Mouse (Mus musculus): ENCODE measurements around the gene Rexo4. TPM values are rescaled to one million over a fixed set of nuclear protein-coding genes. Genes with fewer than 3 reads are reported as not detected.

Gene Rexo4
- polyA plus RNA-seq, 1 experiment from 2014 or later, result 47.7 TPM

- 82% methylated on average over 8 of the region's 8 CpGs for WGBS
- Histone ChIP-seq H3K27ac (ENCODE audit: low read length) (no peak overlapping the region), H3K36me3 (ENCODE audit: control insufficient read depth, insufficient read depth, low read length) (peaks cover 14% of the 10 kb centered on the region), H3K27me3 (replicated peaks; ENCODE audit: control insufficient read depth, insufficient read depth, low read length) (no peaks in the 10 kb centered on the region), H3K4me1 (ENCODE audit: control insufficient read depth, insufficient read depth, low read length) (no peaks in the 10 kb centered on the region), H3K9ac (ENCODE audit: low read depth, low read length) (no peak overlapping the region), H3K4me2 (ENCODE audit: low read depth, low read length) (no peak overlapping the region), H3K4me3 (ENCODE audit: low read length) (no peak overlapping the region), H3K9me3 (ENCODE audit: control insufficient read depth, low read length) (no peaks in the 10 kb centered on the region)
- ATAC-seq, result no peak
These were observed 11.3 kb downstream of the Rexo4 start for GRCm38 (mm10) chr2:26952866-26953265.

GRCm38 (mm10) chr2:26952193-26952592 lies 12.0 kb downstream of the Rexo4 start:
- no peaks in the 10 kb centered on the region for H3K9me3 ChIP-seq (ENCODE audit: control insufficient read depth, low read length)

GRCm38 (mm10) chr2:26951346-26951905 lies 12.8 kb downstream of the Rexo4 start:
- peaks cover 13% of the 10 kb centered on the region for H3K36me3 ChIP-seq (ENCODE audit: control insufficient read depth, insufficient read depth, low read length)
- no peak for ATAC-seq
- H3K9me3 ChIP-seq (ENCODE audit: control insufficient read depth, low read length), result no peaks in the 10 kb centered on the region
- no peak overlapping the region for H3K9ac ChIP-seq (ENCODE audit: low read depth, low read length)
- no peak overlapping the region for H3K4me2 ChIP-seq (ENCODE audit: low read depth, low read length)
- 88% methylated on average over 8 of the region's 8 CpGs for WGBS
- H3K27me3 ChIP-seq (replicated peaks; ENCODE audit: control insufficient read depth, insufficient read depth, low read length), result no peaks in the 10 kb centered on the region
- no peak overlapping the region for H3K27ac ChIP-seq (ENCODE audit: low read length)
- H3K4me3 ChIP-seq (ENCODE audit: low read length), result no peak overlapping the region
- no peaks in the 10 kb centered on the region for H3K4me1 ChIP-seq (ENCODE audit: control insufficient read depth, insufficient read depth, low read length)

More at GRCm38 (mm10) chr2:26952193-26952592, 12.0 kb downstream of the Rexo4 start:
- H3K4me1 ChIP-seq (ENCODE audit: control insufficient read depth, insufficient read depth, low read length), result no peaks in the 10 kb centered on the region
- no peak overlapping the region for H3K27ac ChIP-seq (ENCODE audit: low read length)
- H3K27me3 ChIP-seq (replicated peaks; ENCODE audit: control insufficient read depth, insufficient read depth, low read length), result no peaks in the 10 kb centered on the region
- H3K4me2 ChIP-seq (ENCODE audit: low read depth, low read length), result no peak overlapping the region
- no peak overlapping the region for H3K9ac ChIP-seq (ENCODE audit: low read depth, low read length)
- WGBS, result 85% methylated on average over 4 of the region's 4 CpGs
- peaks cover 13% of the 10 kb centered on the region for H3K36me3 ChIP-seq (ENCODE audit: control insufficient read depth, insufficient read depth, low read length)
- ATAC-seq, result no peak
- H3K4me3 ChIP-seq (ENCODE audit: low read length), result no peak overlapping the region

- no peak overlapping the region for H3K27ac ChIP-seq (ENCODE audit: low read length)
- 87% methylated on average over 2 of the region's 2 CpGs for WGBS
- H3K4me3 ChIP-seq (ENCODE audit: low read length), result no peak overlapping the region
- no peaks in the 10 kb centered on the region for H3K4me1 ChIP-seq (ENCODE audit: control insufficient read depth, insufficient read depth, low read length)
- H3K36me3 ChIP-seq (ENCODE audit: control insufficient read depth, insufficient read depth, low read length), result peaks cover 6% of the 10 kb centered on the region
- H3K27me3 ChIP-seq (replicated peaks; ENCODE audit: control insufficient read depth, insufficient read depth, low read length), result no peaks in the 10 kb centered on the region
- H3K9ac ChIP-seq (ENCODE audit: low read depth, low read length), result no peak overlapping the region
- H3K4me2 ChIP-seq (ENCODE audit: low read depth, low read length), result no peak overlapping the region
- no peaks in the 10 kb centered on the region for H3K9me3 ChIP-seq (ENCODE audit: control insufficient read depth, low read length)
- ATAC-seq, result no peak
These were observed 13.8 kb downstream of the Rexo4 start for GRCm38 (mm10) chr2:26950411-26950810.

DNA sequence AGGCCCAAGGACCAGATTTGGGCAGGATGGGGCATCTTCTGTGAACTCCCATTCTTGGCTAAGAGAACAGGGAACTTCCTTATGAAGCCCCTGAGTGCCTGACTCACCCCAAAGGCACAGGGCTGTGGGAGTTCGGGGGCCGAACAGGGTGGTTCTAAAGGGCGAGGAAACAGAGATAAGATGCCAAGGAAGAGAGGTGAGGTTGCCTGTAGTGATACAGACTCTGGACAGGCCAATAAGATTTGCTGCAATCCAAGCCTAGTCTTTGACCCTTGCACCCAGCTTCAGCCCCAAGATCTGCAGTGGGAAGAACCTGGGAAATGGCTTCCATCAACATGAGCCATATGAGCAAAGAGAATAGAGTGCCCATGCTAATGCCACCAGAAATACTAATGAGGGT lies 20.9 kb downstream of the Rexo4 start:
- peak; percentile 86 for ATAC-seq
- H3K27me3 ChIP-seq (replicated peaks; ENCODE audit: control insufficient read depth, insufficient read depth, low read length), result no peaks in the 10 kb centered on the region
- H3K4me2 ChIP-seq (ENCODE audit: low read depth, low read length), result no peak overlapping the region
- peak overlapping the region; percentile 44 for H3K27ac ChIP-seq (ENCODE audit: low read length)
- H3K9me3 ChIP-seq (ENCODE audit: control insufficient read depth, low read length), result no peaks in the 10 kb centered on the region
- no peak overlapping the region for H3K9ac ChIP-seq (ENCODE audit: low read depth, low read length)
- H3K4me1 ChIP-seq (ENCODE audit: control insufficient read depth, insufficient read depth, low read length), result no peaks in the 10 kb centered on the region
- 59% methylated on average over 3 of the region's 3 CpGs for WGBS
- no peaks in the 10 kb centered on the region for H3K36me3 ChIP-seq (ENCODE audit: control insufficient read depth, insufficient read depth, low read length)
- H3K4me3 ChIP-seq (ENCODE audit: low read length), result no peak overlapping the region

DNA sequence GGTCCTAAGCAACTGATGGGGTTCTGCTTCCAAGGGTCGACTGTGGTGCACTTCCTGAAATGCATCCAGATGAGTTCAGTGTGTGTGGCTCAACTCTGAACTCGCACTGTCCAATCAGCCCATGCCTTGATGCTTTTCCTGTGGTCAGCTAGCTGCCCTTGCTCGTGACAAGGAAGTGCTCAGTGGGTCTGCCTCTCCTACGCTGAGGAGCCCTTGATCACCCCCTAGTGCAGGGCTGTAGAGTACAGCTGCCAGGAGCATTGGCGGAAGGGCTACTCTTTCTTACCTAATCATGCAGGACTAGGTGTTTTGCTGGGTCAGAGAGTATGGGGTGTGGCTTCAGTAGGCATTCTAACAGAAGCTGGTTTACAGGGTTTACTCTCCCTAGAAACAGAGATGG lies 22.6 kb downstream of the Rexo4 start:
- no peaks in the 10 kb centered on the region for H3K27me3 ChIP-seq (replicated peaks; ENCODE audit: control insufficient read depth, insufficient read depth, low read length)
- no peaks in the 10 kb centered on the region for H3K4me1 ChIP-seq (ENCODE audit: control insufficient read depth, insufficient read depth, low read length)
- H3K4me2 ChIP-seq (ENCODE audit: low read depth, low read length), result no peak overlapping the region
- no peak overlapping the region for H3K27ac ChIP-seq (ENCODE audit: low read length)
- H3K9me3 ChIP-seq (ENCODE audit: control insufficient read depth, low read length), result no peaks in the 10 kb centered on the region
- no peaks in the 10 kb centered on the region for H3K36me3 ChIP-seq (ENCODE audit: control insufficient read depth, insufficient read depth, low read length)
- H3K4me3 ChIP-seq (ENCODE audit: low read length), result no peak overlapping the region
- no peak overlapping the region for H3K9ac ChIP-seq (ENCODE audit: low read depth, low read length)
- ATAC-seq, result peak; percentile 49
- WGBS, result 29% methylated on average over 5 of the region's 5 CpGs

GRCm38 (mm10) chr2:26936425-26936824 lies 27.8 kb downstream of the Rexo4 start:
- Histone ChIP-seq H3K4me1 (ENCODE audit: control insufficient read depth, insufficient read depth, low read length) (peaks cover 8% of the 10 kb centered on the region), H3K4me3 (ENCODE audit: low read length) (no peak overlapping the region), H3K9ac (ENCODE audit: low read depth, low read length) (no peak overlapping the region), H3K9me3 (ENCODE audit: control insufficient read depth, low read length) (no peaks in the 10 kb centered on the region), H3K27me3 (replicated peaks; ENCODE audit: control insufficient read depth, insufficient read depth, low read length) (no peaks in the 10 kb centered on the region), H3K27ac (ENCODE audit: low read length) (no peak overlapping the region), H3K4me2 (ENCODE audit: low read depth, low read length) (no peak overlapping the region), H3K36me3 (ENCODE audit: control insufficient read depth, insufficient read depth, low read length) (no peaks in the 10 kb centered on the region)
- WGBS, result 71% methylated on average over 1 of the region's 1 CpGs
- ATAC-seq, result no peak

GRCm38 (mm10) chr2:26935286-26935685 lies 28.9 kb downstream of the Rexo4 start:
- Histone ChIP-seq H3K27me3 (replicated peaks; ENCODE audit: control insufficient read depth, insufficient read depth, low read length) (no peaks in the 10 kb centered on the region), H3K4me1 (ENCODE audit: control insufficient read depth, insufficient read depth, low read length) (peaks cover 18% of the 10 kb centered on the region), H3K9ac (ENCODE audit: low read depth, low read length) (no peak overlapping the region), H3K36me3 (ENCODE audit: control insufficient read depth, insufficient read depth, low read length) (peaks cover under 1% of the 10 kb centered on the region; the same call in 1 of the 2 replicates), H3K9me3 (ENCODE audit: control insufficient read depth, low read length) (no peaks in the 10 kb centered on the region), H3K4me2 (ENCODE audit: low read depth, low read length) (no peak overlapping the region), H3K27ac (ENCODE audit: low read length) (no peak overlapping the region), H3K4me3 (ENCODE audit: low read length) (no peak overlapping the region)
- WGBS, result 94% methylated on average over 2 of the region's 2 CpGs
- ATAC-seq, result no peak

DNA sequence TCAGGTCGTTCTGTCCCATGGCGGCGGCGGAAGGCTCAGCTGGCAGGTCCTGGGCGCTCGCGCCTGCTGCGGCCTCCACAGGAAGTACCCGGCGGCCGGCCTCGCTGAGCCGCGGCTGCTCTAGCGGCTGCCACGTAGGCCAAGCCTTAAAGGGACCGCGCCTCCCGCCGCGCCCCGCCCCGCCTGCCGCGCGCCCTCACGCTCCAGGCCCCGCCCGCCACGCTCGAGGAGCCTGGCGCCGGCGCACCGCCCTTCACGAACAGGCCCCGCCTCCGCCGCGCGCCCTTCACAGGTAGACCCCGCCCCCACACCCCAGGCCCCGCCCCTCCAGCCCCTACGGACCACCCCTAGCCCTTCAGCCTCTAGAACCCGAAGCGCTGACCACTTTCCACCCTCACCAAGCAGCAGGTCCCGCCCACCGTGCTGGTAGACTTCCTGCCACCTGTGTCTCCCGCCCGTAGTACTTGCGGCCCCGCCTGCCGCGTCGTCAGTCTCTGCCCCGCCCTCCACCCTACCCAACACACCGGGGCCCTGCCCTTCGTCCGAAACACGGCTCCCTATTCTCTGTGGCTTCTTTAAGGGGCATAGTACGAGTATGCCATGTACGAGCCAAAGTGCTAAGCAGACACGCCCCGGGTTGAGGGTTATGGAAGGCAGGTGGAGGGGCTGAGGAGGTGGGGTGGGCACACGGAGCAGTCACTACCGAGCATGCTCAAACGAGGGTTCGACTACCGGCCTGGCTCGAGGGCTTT lies 30.7 kb downstream of the Rexo4 start, which contains the start of the genes Surf4 and Stkld1:
Gene Surf4 (minus strand): TSS at position 625 of the 752 bp plus-strand sequence.
Gene Stkld1 (plus strand): TSS at position 744 of the 752 bp plus-strand sequence.
- H3K4me3 ChIP-seq (ENCODE audit: low read length), result peak within 1 kb of the TSS; percentile 91
- peak within 1 kb of the TSS; percentile 68 for H3K4me2 ChIP-seq (ENCODE audit: low read depth, low read length)
- H3K27ac ChIP-seq (ENCODE audit: low read length), result peak within 1 kb of the TSS; percentile 96
- ATAC-seq, result peak; percentile 96
- peak within 1 kb of the TSS; percentile 100 for H3K9ac ChIP-seq (ENCODE audit: low read depth, low read length)
- peaks cover 21% of the 10 kb centered on the region for H3K4me1 ChIP-seq (ENCODE audit: control insufficient read depth, insufficient read depth, low read length)
- no peaks in the 10 kb centered on the region for H3K27me3 ChIP-seq (replicated peaks; ENCODE audit: control insufficient read depth, insufficient read depth, low read length)
- H3K36me3 ChIP-seq (ENCODE audit: control insufficient read depth, insufficient read depth, low read length), result peaks cover 2% of the 10 kb centered on the region; the same call in 1 of the 2 replicates
- H3K9me3 ChIP-seq (ENCODE audit: control insufficient read depth, low read length), result no peaks in the 10 kb centered on the region
- WGBS, result under 1% methylated on average over 60 of the region's 70 CpGs

Measured in intestine, embryonic 16.5 days (tissue).